ENCODE assay signal across 27 mouse cellular contexts in the genomic region with DNA sequence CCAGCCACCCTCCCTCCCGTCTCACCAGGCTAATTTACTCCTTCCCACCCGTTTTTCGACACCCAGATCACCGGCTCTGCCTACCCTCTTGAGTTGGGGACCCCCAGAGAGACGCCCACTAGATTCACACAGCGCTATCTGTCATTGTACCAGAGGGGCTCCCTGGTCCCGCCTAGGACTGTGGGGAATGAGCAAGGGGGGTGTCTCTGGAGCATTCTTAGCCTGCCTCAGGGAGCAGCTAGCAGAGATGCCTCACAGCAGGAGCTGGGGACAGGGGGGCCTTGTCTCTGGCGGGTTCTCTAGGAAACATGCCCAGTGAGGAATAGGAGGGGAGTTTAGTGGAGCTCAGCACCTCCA. TPM values are rescaled to one million over a fixed set of nuclear protein-coding genes. Genes with fewer than 3 reads are reported as not detected.
A peak's percentile ranks its signal among the peaks of the same experiment; 100 is the strongest.
DNase-seq lines count a peak whose midpoint lies in the region; ATAC-seq and TF ChIP-seq lines count a peak whose summit lies in the region.
"Had no signal": no experiment of that assay in that cellular context is flagged by ENCODE, and none has a peak within 500 bp of the region (broad histone marks: within the 10 kb centered on the region; RNA-seq: fewer than 3 reads in every experiment).

No protein-coding gene starts in this region.

- no peak overlapping the region for H3K9ac ChIP-seq in forebrain, postnatal 0 days
- no peak overlapping the region for H3K9ac ChIP-seq in forebrain, embryonic 11.5 days (ENCODE audit: low read length)
- no peak overlapping the region for H3K9ac ChIP-seq in neural tube, embryonic 12.5 days
- no peak overlapping the region for H3K9ac ChIP-seq in limb, embryonic 12.5 days (replicated peaks)
- H3K9ac ChIP-seq: liver, embryonic 13.5 days; midbrain, embryonic 12.5 days had no signal

- TF ChIP-seq CTCF in forebrain, postnatal 0 days (IDR thresholded peaks at IDR 0.05; ENCODE audit: low read depth) = no peak

- no peaks in the 10 kb centered on the region for H3K4me1 ChIP-seq in forebrain, postnatal 0 days (ENCODE audit: insufficient read depth)
- no peaks in the 10 kb centered on the region for H3K4me1 ChIP-seq in forebrain, embryonic 11.5 days (replicated peaks; ENCODE audit: control insufficient read depth, insufficient read depth, low read length)
- H3K4me1 ChIP-seq in neural tube, embryonic 12.5 days = peaks cover 7% of the 10 kb centered on the region; the same call in 1 of the 2 replicates
- peaks cover 31% of the 10 kb centered on the region for H3K4me1 ChIP-seq in limb, embryonic 12.5 days (replicated peaks)
- H3K4me1 ChIP-seq: liver, embryonic 13.5 days; midbrain, embryonic 12.5 days had no signal

- H3K27me3 ChIP-seq in forebrain, postnatal 0 days (ENCODE audit: insufficient read depth, low read length) = no peaks in the 10 kb centered on the region
- H3K27me3 ChIP-seq in forebrain, embryonic 11.5 days (ENCODE audit: control insufficient read depth, insufficient read depth, low read length) = no peaks in the 10 kb centered on the region
- H3K27me3 ChIP-seq in neural tube, embryonic 12.5 days (replicated peaks) = no peaks in the 10 kb centered on the region; the same call in 1 of the 2 replicates
- peaks cover 89% of the 10 kb centered on the region for H3K27me3 ChIP-seq in limb, embryonic 12.5 days
- H3K27me3 ChIP-seq: midbrain, embryonic 12.5 days had no signal

- no peak overlapping the region for H3K27ac ChIP-seq in forebrain, postnatal 0 days (ENCODE audit: low read depth, low read length)
- H3K27ac ChIP-seq in forebrain, embryonic 11.5 days (ENCODE audit: low read depth, low read length) = no peak overlapping the region
- H3K27ac ChIP-seq in neural tube, embryonic 12.5 days = no peak overlapping the region
- H3K27ac ChIP-seq in limb, embryonic 12.5 days = no peak overlapping the region
- H3K27ac ChIP-seq: embryonic facial prominence, embryonic 10.5 days; gastrocnemius, adult 2 months; heart, embryonic 10.5 days; kidney, postnatal 0 days; liver, embryonic 13.5 days; midbrain, embryonic 12.5 days had no signal

- no peak overlapping the region for H3K4me2 ChIP-seq in forebrain, postnatal 0 days (ENCODE audit: low read depth)
- no peak overlapping the region for H3K4me2 ChIP-seq in forebrain, embryonic 11.5 days (ENCODE audit: low read depth, low read length, severe bottlenecking)
- peak overlapping the region; percentile 40 for H3K4me2 ChIP-seq in neural tube, embryonic 12.5 days (replicated peaks)
- peak overlapping the region; percentile 39 for H3K4me2 ChIP-seq in limb, embryonic 12.5 days
- H3K4me2 ChIP-seq: liver, embryonic 13.5 days; midbrain, embryonic 12.5 days had no signal

- ATAC-seq in forebrain, postnatal 0 days = peak; percentile 20; the same call in 1 of the 2 replicates
- no peak for ATAC-seq in forebrain, embryonic 11.5 days (replicated peaks; ENCODE audit: low FRiP score)
- peak; percentile 29; the same call in 1 of the 2 replicates for ATAC-seq in neural tube, embryonic 12.5 days (ENCODE audit: low FRiP score, low read depth)
- no peak for ATAC-seq in limb, embryonic 12.5 days (ENCODE audit: insufficient number of reproducible peaks, insufficient read depth, low FRiP score, low TSS enrichment, low read depth)
- ATAC-seq: CD4-positive, CD25-positive, alpha-beta regulatory T cell, adult 4 months had no signal

- H3K36me3 ChIP-seq in forebrain, postnatal 0 days (ENCODE audit: insufficient read depth) = no peaks in the 10 kb centered on the region
- no peaks in the 10 kb centered on the region for H3K36me3 ChIP-seq in forebrain, embryonic 11.5 days (ENCODE audit: control insufficient read depth, insufficient read depth, low read length)
- no peaks in the 10 kb centered on the region for H3K36me3 ChIP-seq in neural tube, embryonic 12.5 days
- no peaks in the 10 kb centered on the region for H3K36me3 ChIP-seq in limb, embryonic 12.5 days
- H3K36me3 ChIP-seq: embryonic facial prominence, embryonic 10.5 days; heart, embryonic 10.5 days; liver, embryonic 13.5 days; midbrain, embryonic 12.5 days had no signal

- no peak overlapping the region for H3K4me3 ChIP-seq in forebrain, postnatal 0 days (ENCODE audit: low read depth, low read length)
- no peak overlapping the region for H3K4me3 ChIP-seq in forebrain, embryonic 11.5 days (ENCODE audit: low read depth, low read length)
- no peak overlapping the region for H3K4me3 ChIP-seq in neural tube, embryonic 12.5 days
- H3K4me3 ChIP-seq in limb, embryonic 12.5 days (replicated peaks) = no peak overlapping the region
- H3K4me3 ChIP-seq: embryonic facial prominence, embryonic 10.5 days; gastrocnemius, adult 2 months; heart, embryonic 10.5 days; liver, embryonic 13.5 days; midbrain, embryonic 12.5 days had no signal

- 42% methylated on average over 8 of the region's 8 CpGs for WGBS in forebrain, postnatal 0 days
- WGBS in forebrain, embryonic 11.5 days = 66% methylated on average over 8 of the region's 8 CpGs
- 16% methylated on average over 8 of the region's 8 CpGs for WGBS in neural tube, embryonic 12.5 days
- WGBS in limb, embryonic 12.5 days = 15% methylated on average over 8 of the region's 8 CpGs

- no peak for DNase-seq in forebrain, postnatal 0 days
- no peak for DNase-seq in forebrain, embryonic 11.5 days (ENCODE audit: low spot score)
- no peak for DNase-seq in neural tube, embryonic 10.5 days (ENCODE audit: extremely low spot score, low spot score)
- DNase-seq in heart, adult 11 months = no peak
- DNase-seq in heart, postnatal 14 days = no peak
- DNase-seq: adrenal gland, postnatal 25 days; cerebellum, adult 9-10 months; gastrocnemius, adult 2 months; kidney, adult 11 months; liver, embryonic 13.5 days; lung, adult 2 months; lung, postnatal 14 days; thymus, postnatal 14 days had no signal

- intact Hi-C loops in heart, postnatal 14 days (cut with DNase I) = no loop called here

- H3K9me3 ChIP-seq in forebrain, postnatal 0 days (ENCODE audit: low read length) = no peaks in the 10 kb centered on the region
- no peaks in the 10 kb centered on the region for H3K9me3 ChIP-seq in forebrain, embryonic 11.5 days (ENCODE audit: control insufficient read depth, low read length)
- no peaks in the 10 kb centered on the region for H3K9me3 ChIP-seq in neural tube, embryonic 12.5 days
- no peaks in the 10 kb centered on the region for H3K9me3 ChIP-seq in limb, embryonic 12.5 days
- H3K9me3 ChIP-seq: embryonic facial prominence, embryonic 10.5 days; heart, embryonic 10.5 days; liver, embryonic 13.5 days; midbrain, embryonic 12.5 days had no signal

RNA-seq across cellular contexts. Expression of a gene that starts 10.1 kb away (rescaled TPM):
- total RNA-seq in forebrain, postnatal 0 days (2014; rRNA removed) = 0.69 and 1.7 TPM in 2 replicates
- polyA plus RNA-seq in forebrain, postnatal 0 days (2015; fragmentation: Nextera tagmentation; extraction: Ambion mirVana) = 0.19 and 0.34 TPM in 2 replicates
- polyA plus RNA-seq in forebrain, embryonic 11.5 days (2014; fragmentation: Nextera tagmentation; extraction: Ambion mirVana) = 0.05 TPM in 1 of 2 replicates, not detected in the other
- polyA plus RNA-seq in neural tube, embryonic 12.5 days (2016; fragmentation: Nextera tagmentation; extraction: Ambion mirVana) = 0.03 and 0.04 TPM in 2 replicates
- not detected in 2 replicates for polyA plus RNA-seq in limb, embryonic 12.5 days (2016; fragmentation: Nextera tagmentation; extraction: Ambion mirVana)
- total RNA-seq in heart, postnatal 14 days (2021) = under 1 TPM; 0.41 to 0.62 TPM
- total RNA-seq: common myeloid progenitor, adult 5-6 weeks; gastrocnemius, adult 2 months; hematopoietic stem cell, adult 5-6 weeks; megakaryocyte progenitor cell, adult 5-6 weeks; monocyte, adult 5-6 weeks had no signal
- polyA plus RNA-seq: liver, embryonic 13.5 days had no signal

RNA-seq across cellular contexts. Expression of a gene that starts 42.7 kb away (rescaled TPM):
- total RNA-seq in forebrain, postnatal 0 days (2014; rRNA removed) = 0.05 TPM in 1 of 2 replicates, not detected in the other
- polyA plus RNA-seq in forebrain, postnatal 0 days (2015; fragmentation: Nextera tagmentation; extraction: Ambion mirVana) = 0.09 and 0.10 TPM in 2 replicates
- 0.24 TPM in 1 of 2 replicates, not detected in the other for polyA plus RNA-seq in forebrain, embryonic 11.5 days (2014; fragmentation: Nextera tagmentation; extraction: Ambion mirVana)
- polyA plus RNA-seq in neural tube, embryonic 12.5 days (2016; fragmentation: Nextera tagmentation; extraction: Ambion mirVana) = not detected in 2 replicates
- polyA plus RNA-seq in limb, embryonic 12.5 days (2016; fragmentation: Nextera tagmentation; extraction: Ambion mirVana) = 0.09 TPM in 1 of 2 replicates, not detected in the other
- not detected for total RNA-seq in heart, postnatal 14 days (2021)
- total RNA-seq: common myeloid progenitor, adult 5-6 weeks; gastrocnemius, adult 2 months; hematopoietic stem cell, adult 5-6 weeks; megakaryocyte progenitor cell, adult 5-6 weeks; monocyte, adult 5-6 weeks had no signal
- polyA plus RNA-seq: CD4-positive, CD25-positive, alpha-beta regulatory T cell, adult 4 months; gonadal fat pad, adult 2 months; large intestine, adult 2 months; midbrain, embryonic 12.5 days; neural tube, embryonic 11.5 days had no signal

Comparison
In these comparisons a context has a peak if more than half of its experiments do, and no peak if none do; other contexts are left out.
1. ATAC-seq: peak in forebrain, postnatal 0 days (single experiment) and neural tube, embryonic 12.5 days (single experiment); none in forebrain, embryonic 11.5 days (single experiment) and limb, embryonic 12.5 days (single experiment).
2. H3K4me2 ChIP-seq: peak in neural tube, embryonic 12.5 days (single experiment) and limb, embryonic 12.5 days (single experiment); none in forebrain, postnatal 0 days (single experiment) and forebrain, embryonic 11.5 days (single experiment).